ENCODE assay signal across 31 mouse cellular contexts in genomic region chr15:97881423-97881822, GRCm38 (mm10). TPM values are rescaled to one million over a fixed set of nuclear protein-coding genes. Genes with fewer than 3 reads are reported as not detected.
DNase-seq lines count a peak whose midpoint lies in the region; ATAC-seq and TF ChIP-seq lines count a peak whose summit lies in the region.
"Had no signal": no experiment of that assay in that cellular context is flagged by ENCODE, and none has a peak within 500 bp of the region (broad histone marks: within the 10 kb centered on the region; RNA-seq: fewer than 3 reads in every experiment).

No protein-coding gene starts in this region.

- no peak for TF ChIP-seq CTCF in small intestine, adult 2 months (IDR thresholded peaks at IDR 0.05; ENCODE audit: extremely low read depth, insufficient read length, insufficient replicate concordance, low read depth, low read length)
- TF ChIP-seq CTCF in cerebellum, adult 2 months (IDR thresholded peaks at IDR 0.05; ENCODE audit: borderline replicate concordance, insufficient read depth, low read depth, low read length): no peak

- DNase-seq in kidney, adult 18-20 months: peak; percentile 58
- peak; percentile 90 for DNase-seq in kidney, adult 9 months
- peak; percentile 28 for DNase-seq in adipocyte (ENCODE audit: low spot score)
- DNase-seq in cerebellum, adult 2 months: no peak
- DNase-seq: adrenal gland, adult 2 months; adrenal gland, postnatal 14 days; B cell, adult 2 months; cerebellum, adult 11 months; cerebellum, adult 8-10 months; cerebellum, postnatal 10 days; cerebellum, postnatal 36 days; embryo, embryonic 11 days; gastrocnemius, postnatal 25 days; heart, adult 18-20 months; heart, postnatal 10 days; heart, postnatal 36 days had no signal

- H3K4me2 ChIP-seq in kidney, embryonic 16.5 days (replicated peaks; ENCODE audit: low read depth, low read length): no peak overlapping the region
- no peak overlapping the region for H3K4me2 ChIP-seq in kidney, embryonic 15.5 days
- H3K4me2 ChIP-seq: embryonic facial prominence, embryonic 13.5 days; forebrain, embryonic 12.5 days; forebrain, embryonic 15.5 days; heart, embryonic 12.5 days; heart, embryonic 15.5 days; hindbrain, embryonic 13.5 days had no signal

- 81% methylated on average over 8 of the region's 8 CpGs for WGBS in kidney, embryonic 16.5 days
- 83% methylated on average over 8 of the region's 8 CpGs for WGBS in kidney, embryonic 15.5 days
- WGBS in small intestine, adult 2 months: 56% methylated on average over 8 of the region's 8 CpGs
- WGBS in cerebellum, adult 2 months: 88% methylated on average over 8 of the region's 8 CpGs

- no peaks in the 10 kb centered on the region for H3K9me3 ChIP-seq in kidney, embryonic 16.5 days (ENCODE audit: low read length)
- H3K9me3 ChIP-seq in kidney, embryonic 15.5 days (replicated peaks): no peaks in the 10 kb centered on the region
- H3K9me3 ChIP-seq: embryonic facial prominence, embryonic 10.5 days; embryonic facial prominence, embryonic 13.5 days; forebrain, embryonic 12.5 days; forebrain, embryonic 15.5 days; G1E; heart, embryonic 12.5 days; heart, embryonic 15.5 days; hindbrain, embryonic 10.5 days; hindbrain, embryonic 13.5 days had no signal

- TF ChIP-seq POLR2A in small intestine, adult 2 months (IDR thresholded peaks at IDR 0.05; ENCODE audit: low read depth, low read length): no peak
- TF ChIP-seq POLR2A in cerebellum, adult 2 months (IDR thresholded peaks at IDR 0.05; ENCODE audit: borderline replicate concordance, insufficient read depth, low read length): no peak

- no peak overlapping the region for H3K27ac ChIP-seq in kidney, embryonic 16.5 days (ENCODE audit: low read length)
- no peak overlapping the region for H3K27ac ChIP-seq in kidney, embryonic 15.5 days
- peak overlapping the region; percentile 60 for H3K27ac ChIP-seq in small intestine, adult 2 months (ENCODE audit: insufficient read depth, low read depth, low read length)
- no peak overlapping the region for H3K27ac ChIP-seq in cerebellum, adult 2 months (ENCODE audit: insufficient read depth, low read length)
- H3K27ac ChIP-seq: embryonic facial prominence, embryonic 10.5 days; embryonic facial prominence, embryonic 13.5 days; forebrain, embryonic 12.5 days; forebrain, embryonic 15.5 days; heart, embryonic 15.5 days; hindbrain, embryonic 10.5 days; hindbrain, embryonic 13.5 days had no signal

- no peak for ATAC-seq in kidney, embryonic 16.5 days (ENCODE audit: low FRiP score, low TSS enrichment)
- no peak for ATAC-seq in kidney, embryonic 15.5 days (replicated peaks; ENCODE audit: low FRiP score)
- ATAC-seq: forebrain, embryonic 15.5 days; Patski had no signal

- H3K27me3 ChIP-seq in kidney, embryonic 16.5 days (ENCODE audit: insufficient read depth, low read length): no peaks in the 10 kb centered on the region
- H3K27me3 ChIP-seq in kidney, embryonic 15.5 days: no peaks in the 10 kb centered on the region
- H3K27me3 ChIP-seq in small intestine, adult 2 months (ENCODE audit: control insufficient read depth, insufficient read depth, low read length): no peaks in the 10 kb centered on the region
- no peaks in the 10 kb centered on the region for H3K27me3 ChIP-seq in cerebellum, adult 2 months (ENCODE audit: control insufficient read depth, insufficient read depth, low read length)
- H3K27me3 ChIP-seq: CH12.LX; embryonic facial prominence, embryonic 13.5 days; forebrain, embryonic 12.5 days; forebrain, embryonic 15.5 days; hindbrain, embryonic 13.5 days; Patski had no signal

- H3K4me3 ChIP-seq in kidney, embryonic 16.5 days (ENCODE audit: low read length): no peak overlapping the region
- no peak overlapping the region for H3K4me3 ChIP-seq in kidney, embryonic 15.5 days (replicated peaks)
- H3K4me3 ChIP-seq in small intestine, adult 2 months (ENCODE audit: low read depth, low read length): no peak overlapping the region
- H3K4me3 ChIP-seq in cerebellum, adult 2 months (replicated peaks; ENCODE audit: insufficient read depth, low read depth, low read length): no peak overlapping the region
- H3K4me3 ChIP-seq: embryonic facial prominence, embryonic 10.5 days; embryonic facial prominence, embryonic 13.5 days; erythroblast, embryonic 14.5 days; forebrain, embryonic 12.5 days; forebrain, embryonic 15.5 days; heart, embryonic 12.5 days; heart, embryonic 15.5 days; hindbrain, embryonic 10.5 days; hindbrain, embryonic 13.5 days had no signal

- H3K4me1 ChIP-seq in kidney, embryonic 16.5 days (ENCODE audit: insufficient read depth, low read length): no peaks in the 10 kb centered on the region
- H3K4me1 ChIP-seq in kidney, embryonic 15.5 days: no peaks in the 10 kb centered on the region
- H3K4me1 ChIP-seq in small intestine, adult 2 months (ENCODE audit: control insufficient read depth, insufficient read depth, insufficient read length, low read length): peaks cover 18% of the 10 kb centered on the region
- H3K4me1 ChIP-seq in cerebellum, adult 2 months (ENCODE audit: control insufficient read depth, insufficient read depth, low read length): no peaks in the 10 kb centered on the region
- H3K4me1 ChIP-seq: forebrain, embryonic 12.5 days; forebrain, embryonic 15.5 days; hindbrain, embryonic 13.5 days had no signal

- H3K36me3 ChIP-seq in kidney, embryonic 16.5 days (ENCODE audit: insufficient read depth, low read length): no peaks in the 10 kb centered on the region
- no peaks in the 10 kb centered on the region for H3K36me3 ChIP-seq in kidney, embryonic 15.5 days
- H3K36me3 ChIP-seq in small intestine, adult 2 months (ENCODE audit: control insufficient read depth, insufficient read depth, low read length): peaks cover 80% of the 10 kb centered on the region
- H3K36me3 ChIP-seq: embryonic facial prominence, embryonic 10.5 days; embryonic facial prominence, embryonic 13.5 days; forebrain, embryonic 12.5 days; forebrain, embryonic 15.5 days; G1E; heart, embryonic 12.5 days; heart, embryonic 15.5 days; hindbrain, embryonic 10.5 days; hindbrain, embryonic 13.5 days had no signal

- H3K9ac ChIP-seq in kidney, embryonic 16.5 days (replicated peaks; ENCODE audit: low read length): no peak overlapping the region
- H3K9ac ChIP-seq in kidney, embryonic 15.5 days: no peak overlapping the region
- H3K9ac ChIP-seq: embryonic facial prominence, embryonic 13.5 days; forebrain, embryonic 12.5 days; forebrain, embryonic 15.5 days; heart, embryonic 12.5 days; heart, embryonic 15.5 days; hindbrain, embryonic 13.5 days had no signal

RNA-seq across cellular contexts. Expression of gene Vdr, which starts 29.0 kb away (rescaled TPM):
- 9.6 and 10.5 TPM in 2 replicates for polyA plus RNA-seq in kidney, embryonic 16.5 days (2015; fragmentation: Nextera tagmentation; extraction: Ambion mirVana)
- 6.5 and 7.2 TPM in 2 replicates for polyA plus RNA-seq in kidney, embryonic 15.5 days (2015; fragmentation: Nextera tagmentation; extraction: Ambion mirVana)
- polyA plus RNA-seq in small intestine, adult 2 months (2012; rRNA removed): 100 and 151 TPM in 2 replicates
- 0.41 and 0.46 TPM in 2 replicates for polyA plus RNA-seq in cerebellum, adult 2 months (2012; rRNA removed)
- polyA plus RNA-seq: erythroblast, embryonic 14.5 days had no signal

RNA-seq across cellular contexts. Expression of gene Hdac7, which starts 37.1 kb away (rescaled TPM):
- 37.3 and 40.0 TPM in 2 replicates for polyA plus RNA-seq in kidney, embryonic 16.5 days (2015; fragmentation: Nextera tagmentation; extraction: Ambion mirVana)
- polyA plus RNA-seq in kidney, embryonic 15.5 days (2015; fragmentation: Nextera tagmentation; extraction: Ambion mirVana): 29.9 and 35.2 TPM in 2 replicates
- 21.3 and 29.9 TPM in 2 replicates for polyA plus RNA-seq in small intestine, adult 2 months (2012; rRNA removed)
- 38.3 and 40.9 TPM in 2 replicates for polyA plus RNA-seq in cerebellum, adult 2 months (2012; rRNA removed)

Comparison
In these comparisons a context has a peak if more than half of its experiments do, and no peak if none do; other contexts are left out.
1. DNase-seq: peak in kidney, adult 18-20 months (single experiment), kidney, adult 9 months (single experiment) and adipocyte (single experiment); none in cerebellum, adult 2 months (0 of 2).